Mouse (Mus musculus) erythroblast, embryonic 14.5 days (primary cell): ENCODE results near the gene Ajuba. TPM values are rescaled to one million over a fixed set of nuclear protein-coding genes. Genes with fewer than 3 reads are reported as not detected.

Source experiments
- H3K27me3 ChIP-seq: 2 replicates; pipeline ENCODE4 v1.6.1; 2012; ENCODE audit warnings: inconsistent platforms; ENCODE audit not compliant: control insufficient read depth
- H3K36me3 ChIP-seq: 2 replicates; pipeline ENCODE4 v1.6.1; 2012; ENCODE audit warnings: mild to moderate bottlenecking, inconsistent platforms; ENCODE audit not compliant: control insufficient read depth
- H3K4me1 ChIP-seq: 2 replicates; pipeline ENCODE4 v1.6.1; 2012; ENCODE audit warnings: inconsistent platforms; ENCODE audit not compliant: control insufficient read depth
- H3K4me3 ChIP-seq: replicated peaks from 2 replicates; pipeline ENCODE3; 2012; ENCODE audit warnings: moderate library complexity, mild to moderate bottlenecking, inconsistent platforms
- H3K9me3 ChIP-seq: 2 replicates; pipeline ENCODE4 v1.6.1; 2012; ENCODE audit warnings: low read length, inconsistent platforms, mixed read lengths; ENCODE audit not compliant: control insufficient read depth
- GATA1 ChIP-seq: IDR thresholded peaks from 2 replicates; pipeline ENCODE4 v1.6.1; 2012; ENCODE audit warnings: low read length, inconsistent platforms, mixed read lengths
- TAL1 ChIP-seq: IDR thresholded peaks from 3 replicates; pipeline ENCODE4 v1.6.1; 2012; ENCODE audit warnings: low read length, inconsistent platforms, mixed read lengths
- polyA plus RNA-seq: library from polyadenylated mRNA; stranded (reverse); fragments of >175 nt; gene quantifications from 2 replicates; pipeline ENCODE4 v1.2.3, GENCODE M21; 2012

Gene Ajuba
- polyA plus RNA-seq, 1 experiment = not detected

- Histone ChIP-seq H3K4me1 (peaks cover 25% of the 10 kb centered on the region), H3K4me3 (no peak overlapping the region), H3K9me3 (no peaks in the 10 kb centered on the region), H3K36me3 (peaks cover 1% of the 10 kb centered on the region), H3K27me3 (peaks cover 7% of the 10 kb centered on the region)
- TF ChIP-seq GATA1 = no peak
- TF ChIP-seq TAL1 = no peak
Measured at GRCm38 (mm10) chr14:54557330-54557729, 20.0 kb downstream of the Ajuba start.

GRCm38 (mm10) chr14:54553975-54554769, 23.2 kb downstream of the Ajuba start, which contains the start of gene Haus4:
TSS of gene Haus4 (minus strand) at chr14:54554616.
- Histone ChIP-seq H3K36me3 (peaks cover 31% of the 10 kb centered on the region), H3K9me3 (no peaks in the 10 kb centered on the region), H3K4me1 (peaks cover 29% of the 10 kb centered on the region), H3K4me3 (peak within 1 kb of the TSS; percentile 89), H3K27me3 (peaks cover 6% of the 10 kb centered on the region)
- TF ChIP-seq GATA1 (no peak), TAL1 (no peak)

- H3K36me3 ChIP-seq = peaks cover 38% of the 10 kb centered on the region
- no peak for TF ChIP-seq GATA1
- TF ChIP-seq TAL1 = no peak
- H3K9me3 ChIP-seq = no peaks in the 10 kb centered on the region
- H3K27me3 ChIP-seq = peaks cover 5% of the 10 kb centered on the region
- H3K4me1 ChIP-seq = peaks cover 29% of the 10 kb centered on the region
- peak overlapping the region; percentile 89 for H3K4me3 ChIP-seq
Measured at GRCm38 (mm10) chr14:54553454-54553974, 23.8 kb downstream of the Ajuba start.

- Histone ChIP-seq H3K4me1 (no peaks in the 10 kb centered on the region), H3K4me3 (no peak overlapping the region), H3K36me3 (peaks cover 56% of the 10 kb centered on the region), H3K9me3 (peaks cover 10% of the 10 kb centered on the region), H3K27me3 (no peaks in the 10 kb centered on the region)
- TF ChIP-seq TAL1 = no peak; the same call in 2 of the 3 replicates
- TF ChIP-seq GATA1 = no peak
Measured at GRCm38 (mm10) chr14:54544703-54545102, 32.7 kb downstream of the Ajuba start.

GRCm38 (mm10) chr14:54540771-54541170, 36.6 kb downstream of the Ajuba start:
- H3K36me3 ChIP-seq = peaks cover 30% of the 10 kb centered on the region
- no peak for TF ChIP-seq GATA1
- no peak for TF ChIP-seq TAL1
- H3K4me1 ChIP-seq = no peaks in the 10 kb centered on the region
- no peak overlapping the region for H3K4me3 ChIP-seq
- no peaks in the 10 kb centered on the region for H3K9me3 ChIP-seq
- no peaks in the 10 kb centered on the region for H3K27me3 ChIP-seq

- Histone ChIP-seq H3K9me3 (no peaks in the 10 kb centered on the region), H3K36me3 (peaks cover 16% of the 10 kb centered on the region), H3K4me1 (no peaks in the 10 kb centered on the region), H3K4me3 (no peak overlapping the region), H3K27me3 (no peaks in the 10 kb centered on the region)
- TF ChIP-seq TAL1 (no peak), GATA1 (no peak)
Measured at GRCm38 (mm10) chr14:54538580-54538979, 38.8 kb downstream of the Ajuba start.

GRCm38 (mm10) chr14:54528446-54529111, 48.8 kb downstream of the Ajuba start:
- Histone ChIP-seq H3K4me1 (peaks cover 4% of the 10 kb centered on the region), H3K27me3 (peaks cover 31% of the 10 kb centered on the region), H3K4me3 (no peak overlapping the region), H3K36me3 (no peaks in the 10 kb centered on the region), H3K9me3 (no peaks in the 10 kb centered on the region)
- TF ChIP-seq TAL1 (no peak), GATA1 (no peak)

- Histone ChIP-seq H3K9me3 (no peaks in the 10 kb centered on the region), H3K27me3 (peaks cover 31% of the 10 kb centered on the region), H3K4me1 (peaks cover 4% of the 10 kb centered on the region), H3K4me3 (no peak overlapping the region), H3K36me3 (no peaks in the 10 kb centered on the region)
- TF ChIP-seq GATA1 (no peak), TAL1 (no peak)
Measured at GRCm38 (mm10) chr14:54528007-54528393, 49.4 kb downstream of the Ajuba start.

GRCm38 (mm10) chr14:54527227-54528006, 49.9 kb downstream of the Ajuba start:
- H3K9me3 ChIP-seq = no peaks in the 10 kb centered on the region
- peaks cover 4% of the 10 kb centered on the region for H3K4me1 ChIP-seq
- H3K36me3 ChIP-seq = no peaks in the 10 kb centered on the region
- peaks cover 31% of the 10 kb centered on the region for H3K27me3 ChIP-seq
- no peak overlapping the region for H3K4me3 ChIP-seq
- TF ChIP-seq GATA1 (no peak), TAL1 (no peak)
